Mouse (Mus musculus) liver, postnatal 0 days (tissue): Measurements from ENCODE around the gene Snx25.

Experiments
- CTCF ChIP-seq: sonication (generic); IDR thresholded peaks from 2 replicates; pipeline ENCODE4 v1.5.1; 2016; ENCODE audit warnings: antibody characterized with exemption, low read depth
- EP300 ChIP-seq: IDR thresholded peaks from 2 replicates; pipeline ENCODE4 v1.6.1; 2016; ENCODE audit warnings: antibody characterized with exemption, low read depth, mild to moderate bottlenecking

DNA sequence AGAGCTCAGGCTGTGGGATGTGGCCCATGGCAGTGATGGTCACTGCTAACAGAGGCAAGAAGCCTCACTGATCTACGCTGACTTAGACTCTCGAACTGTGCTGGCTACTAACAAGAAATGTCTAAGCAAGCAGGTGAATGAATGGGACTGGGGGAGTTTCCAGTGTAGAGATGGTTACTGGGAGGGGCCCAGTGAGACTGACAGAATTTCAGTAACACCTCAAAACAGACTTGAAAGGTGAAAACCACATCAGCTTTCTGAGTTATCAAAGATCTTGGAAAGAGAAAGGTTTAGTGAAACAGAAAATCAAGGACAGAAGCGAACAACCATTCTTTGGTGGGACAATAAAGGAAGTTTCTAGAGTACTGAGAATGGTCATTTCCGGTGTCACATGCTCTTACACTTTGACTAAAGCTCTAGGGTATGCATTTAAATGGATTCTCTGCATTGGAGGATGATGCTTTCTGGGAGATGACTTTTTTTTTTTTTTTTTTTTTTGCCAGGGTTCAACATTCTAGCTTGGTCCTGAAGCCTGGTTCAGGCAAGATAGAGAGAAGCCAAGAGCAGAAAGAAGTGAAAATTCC, 9.4 kb downstream of the Snx25 start:
- TF ChIP-seq CTCF (no peak), EP300 (no peak)
